Mouse (Mus musculus) gonadal fat pad, adult 2 months (tissue): ENCODE measurements around the gene Gpr84. TPM values are rescaled to one million over a fixed set of nuclear protein-coding genes. Genes with fewer than 3 reads are reported as not detected.
"Not testable (repeated sequence)": the region's sequence is repeated elsewhere in the genome, so short reads cannot be mapped to it uniquely, and the experiment has no call there.

Experiments
- DNase-seq: peaks from one replicate; pipeline ENCODE4 v3.0.0-alpha.2; 2012; ENCODE audit warnings: low read depth
- polyA plus RNA-seq: library from polyadenylated mRNA; depleted of rRNA; stranded (reverse); fragments of >200 nt; gene quantifications from 2 replicates; pipeline ENCODE4 v1.2.3, GENCODE M21; 2012; rRNA removed

Gpr84 gene
- polyA plus RNA-seq, 1 experiment = 0.39 TPM

GRCm38 (mm10) chr15:103285778-103286417, 24.5 kb downstream of the Gpr84 start:
- no peak for DNase-seq

DNA sequence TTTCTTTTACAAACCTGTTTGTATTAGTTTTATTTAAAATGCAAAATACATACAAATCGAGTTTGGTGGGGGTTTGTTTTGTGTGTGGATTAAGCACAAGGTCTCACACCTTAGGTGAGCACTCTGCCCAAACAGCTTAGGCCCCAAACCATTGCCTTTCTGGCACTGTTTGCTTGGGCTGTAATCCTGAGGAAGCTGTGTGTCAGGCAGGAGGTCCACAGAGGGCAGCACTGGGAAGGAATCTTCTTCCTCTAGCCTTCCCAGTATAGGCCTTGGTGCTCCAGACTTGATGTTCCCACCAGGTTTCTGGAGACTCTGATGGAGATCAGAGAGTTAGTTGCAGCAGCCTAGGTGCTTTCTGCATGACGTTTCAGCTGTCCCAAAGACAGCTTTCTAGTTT, 25.8 kb downstream of the Gpr84 start:
- DNase-seq = no peak

DNA sequence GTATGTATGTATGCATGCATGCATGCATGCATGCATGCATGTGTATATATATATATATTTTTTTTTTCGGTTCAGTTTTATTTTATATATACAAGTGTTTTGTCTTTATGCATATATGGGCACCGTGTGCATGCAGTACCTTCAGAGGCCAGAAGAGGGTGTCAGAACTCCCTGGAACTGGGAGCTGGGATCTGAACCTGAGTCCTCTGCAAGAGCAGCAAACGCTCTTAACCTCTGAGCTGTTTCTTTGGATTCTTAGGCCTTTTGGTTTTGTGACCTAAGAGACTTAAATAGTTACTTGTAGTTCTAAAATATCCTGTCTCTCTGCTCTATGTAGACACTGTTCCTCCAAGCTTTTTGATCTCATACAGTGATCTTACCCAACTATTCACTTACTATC, 26.3 kb downstream of the Gpr84 start:
- DNase-seq = no peak

DNA sequence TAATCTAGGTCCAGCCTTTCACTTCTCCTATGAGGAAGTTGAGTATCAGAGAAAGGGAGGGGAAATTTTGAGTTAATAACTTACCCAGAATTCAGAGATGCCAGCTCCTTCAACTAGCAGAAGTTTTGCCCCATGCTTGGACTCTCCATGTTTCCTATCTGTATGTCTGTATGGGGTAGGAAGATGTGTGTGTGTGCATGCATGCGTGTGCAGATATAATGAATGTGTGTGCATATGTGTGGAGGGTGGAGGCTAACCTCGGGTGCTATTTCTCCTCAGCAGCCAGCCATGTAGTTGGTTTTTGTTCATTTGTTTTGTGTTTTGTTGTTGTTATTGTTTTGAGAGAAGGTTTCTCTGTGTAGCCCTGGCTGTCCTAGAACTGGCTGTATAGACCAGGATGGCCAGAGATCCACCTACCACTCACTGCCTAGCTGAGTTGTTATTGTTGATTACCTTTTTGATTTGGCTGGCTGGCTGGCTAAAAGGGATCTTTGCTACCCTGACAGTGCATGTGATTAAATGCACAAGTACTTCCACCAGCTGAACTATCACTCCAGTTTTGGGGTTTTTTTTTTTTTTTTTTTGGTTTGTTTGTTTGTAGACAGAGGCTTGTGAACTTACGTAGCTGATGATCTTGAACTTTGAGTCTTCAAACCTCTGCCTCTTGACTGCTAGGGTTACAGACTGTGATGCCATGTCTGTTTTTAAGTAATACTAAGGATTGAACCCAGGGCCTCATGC, 28.8 kb downstream of the Gpr84 start:
- no peak for DNase-seq

GRCm38 (mm10) chr15:103280817-103281464, 29.5 kb downstream of the Gpr84 start:
- no peak for DNase-seq

DNA sequence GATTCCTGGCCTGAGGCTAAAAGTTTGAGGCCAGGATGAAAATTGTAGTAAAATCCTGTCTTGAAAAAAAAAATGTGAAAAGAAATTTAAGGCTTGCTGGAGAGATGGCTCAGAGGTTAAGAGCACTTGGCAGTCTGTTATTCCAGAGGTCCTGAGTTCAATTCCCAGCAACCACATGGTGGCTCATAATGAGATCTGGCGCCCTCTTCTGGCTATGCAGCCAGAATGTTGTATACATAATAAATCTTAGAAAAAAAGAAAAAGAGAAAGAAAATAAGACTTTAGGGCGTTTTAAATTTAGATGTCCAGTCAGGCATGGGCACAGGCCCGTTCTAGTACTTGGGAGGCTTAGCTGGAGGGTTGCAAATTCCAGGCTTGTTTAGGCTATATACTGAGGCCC, 30.7 kb downstream of the Gpr84 start:
- DNase-seq = no peak

GRCm38 (mm10) chr15:103277949-103278348, 32.5 kb downstream of the Gpr84 start:
- DNase-seq = no peak

GRCm38 (mm10) chr15:103275943-103276342, 34.5 kb downstream of the Gpr84 start:
- DNase-seq = not testable (repeated sequence)

- peak; percentile 99 for DNase-seq
Observed at GRCm38 (mm10) chr15:103272419-103273279, 37.8 kb downstream of the Gpr84 start, which contains the start of gene Copz1. Gene Copz1, plus strand, starts transcription at chr15:103272714.

- DNase-seq = no peak
Observed at GRCm38 (mm10) chr15:103268903-103269302, 41.5 kb downstream of the Gpr84 start.

GRCm38 (mm10) chr15:103264794-103265193, 45.6 kb downstream of the Gpr84 start:
- DNase-seq = no peak

DNA sequence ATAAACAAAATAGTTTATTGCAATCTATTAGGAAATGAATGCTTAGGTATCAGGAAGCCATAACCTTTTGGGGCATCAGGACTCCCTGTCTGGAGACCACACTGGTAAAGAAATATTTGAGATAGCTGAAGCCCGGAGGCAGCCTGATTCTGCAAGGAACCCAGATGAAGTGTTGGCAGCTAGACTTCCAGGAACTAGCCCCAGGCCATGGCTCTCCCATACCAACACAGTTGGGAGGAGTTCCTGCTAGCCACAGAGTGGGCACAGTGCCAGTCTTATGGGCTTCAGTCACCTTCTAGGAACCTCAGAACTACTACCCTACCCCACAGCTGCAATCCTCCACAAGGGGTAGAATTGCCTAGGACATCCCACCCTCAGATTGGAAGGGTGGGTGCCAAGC, 50.4 kb downstream of the Gpr84 start:
- no peak for DNase-seq

DNA sequence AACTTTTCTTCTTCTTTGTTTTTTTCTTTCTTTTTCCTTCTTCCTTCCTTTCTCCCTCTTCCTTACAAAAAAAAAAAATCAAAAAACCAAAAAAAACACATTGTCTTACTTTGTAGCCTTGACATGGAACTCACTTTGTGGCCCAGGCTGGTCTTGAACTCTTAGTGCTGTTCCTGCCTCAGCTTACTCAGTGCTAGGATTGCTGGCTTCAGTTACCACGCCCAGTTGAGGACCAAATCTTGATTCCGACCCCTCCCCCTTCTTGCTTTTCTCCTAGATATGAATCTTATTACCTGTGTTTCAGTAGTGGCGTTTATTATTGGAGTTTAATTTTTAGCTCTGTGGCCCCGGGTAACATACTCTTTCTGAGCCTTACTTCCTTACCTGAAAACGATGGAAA, 51.2 kb downstream of the Gpr84 start:
- no peak for DNase-seq

Other genes starting within 250 kb of the Gpr84 start
- 16.1 and 17.5 TPM in 2 replicates for gene Smug1, start 143.5 kb downstream of the Gpr84 start, polyA plus RNA-seq
- gene Cbx5, start 70.8 kb downstream of the Gpr84 start, polyA plus RNA-seq = 33.3 and 42.5 TPM in 2 replicates
- gene Hnrnpa1, start 70.2 kb downstream of the Gpr84 start, polyA plus RNA-seq = 83.1 and 114 TPM in 2 replicates
- gene Nfe2, start 52.2 kb downstream of the Gpr84 start, polyA plus RNA-seq = 0.63 and 1.8 TPM in 2 replicates
- 134 and 161 TPM in 2 replicates for gene Copz1, start 37.9 kb downstream of the Gpr84 start, polyA plus RNA-seq
- gene Zfp385a, start 29.5 kb upstream of the Gpr84 start, polyA plus RNA-seq = 17.8 and 23.7 TPM in 2 replicates
- 19.1 and 20.6 TPM in 2 replicates for gene Itga5, start 56.2 kb upstream of the Gpr84 start, polyA plus RNA-seq
- gene Gtsf1, start 119.9 kb upstream of the Gpr84 start, polyA plus RNA-seq = 0.55 and 1.2 TPM in 2 replicates
- gene Gtsf2, start 137.9 kb upstream of the Gpr84 start, polyA plus RNA-seq = 0.41 TPM in 1 of 2 replicates, not detected in the other
- gene Nckap1l, start 143.2 kb upstream of the Gpr84 start, polyA plus RNA-seq = 8.8 and 9.6 TPM in 2 replicates
- 5.2 and 6.6 TPM in 2 replicates for gene Pde1b, start 192.4 kb upstream of the Gpr84 start, polyA plus RNA-seq
- 44.1 and 46.0 TPM in 2 replicates for gene Ppp1r1a, start 227.4 kb upstream of the Gpr84 start, polyA plus RNA-seq